Mouse (Mus musculus) limb, embryonic 14.5 days (tissue): ENCODE measurements around the gene Fblim1. TPM values are rescaled to one million over a fixed set of nuclear protein-coding genes. Genes with fewer than 3 reads are reported as not detected.

Source experiments
- ATAC-seq: fragments of 200-750 bp; cut with Nextera tagmentation; 2 replicates; pipeline ENCODE4 v1.8.0; 2017; ENCODE audit warnings: low read depth, moderate number of reproducible peaks, moderate TSS enrichment; ENCODE audit not compliant: low FRiP score
- DNase-seq: peaks from one replicate; pipeline ENCODE4 v3.0.0-alpha.2; 2015; ENCODE audit warnings: low spot score
- H3K27ac ChIP-seq: fragments of 300-500 bp; sonication (generic); replicated peaks from 2 replicates; pipeline ENCODE4 v1.5.1; 2014; ENCODE audit warnings: low read depth, mild to moderate bottlenecking, low read length, moderate library complexity, mixed read lengths
- H3K27me3 ChIP-seq: fragments of 300-500 bp; sonication (generic); 2 replicates; pipeline ENCODE4 v1.6.1; 2014; ENCODE audit warnings: low read length, mixed read lengths; ENCODE audit not compliant: control insufficient read depth, insufficient read depth
- H3K36me3 ChIP-seq: fragments of 300-500 bp; sonication (generic); 2 replicates; pipeline ENCODE4 v1.6.1; 2014; ENCODE audit warnings: mild to moderate bottlenecking, low read length, moderate library complexity, mixed read lengths; ENCODE audit not compliant: control insufficient read depth, insufficient read depth
- H3K4me1 ChIP-seq: fragments of 300-500 bp; sonication (generic); 2 replicates; pipeline ENCODE4 v1.6.1; 2014; ENCODE audit warnings: antibody characterized with exemption, low read length, mixed read lengths; ENCODE audit not compliant: control insufficient read depth, insufficient read depth
- H3K4me2 ChIP-seq: fragments of 300-500 bp; sonication (generic); replicated peaks from 2 replicates; pipeline ENCODE4 v1.6.1; 2014; ENCODE audit warnings: low read depth, mild to moderate bottlenecking, low read length, moderate library complexity; ENCODE audit not compliant: severe bottlenecking
- H3K4me3 ChIP-seq: fragments of 300-500 bp; sonication (generic); replicated peaks from 2 replicates; pipeline ENCODE4 v1.5.1; 2014; ENCODE audit warnings: low read length
- H3K9ac ChIP-seq: fragments of 300-500 bp; sonication (generic); 2 replicates; pipeline ENCODE4 v1.6.1; 2014; ENCODE audit warnings: mild to moderate bottlenecking, low read depth, low read length, moderate library complexity; ENCODE audit not compliant: severe bottlenecking
- H3K9me3 ChIP-seq: fragments of 300-500 bp; sonication (generic); 2 replicates; pipeline ENCODE4 v1.6.1; 2016; ENCODE audit warnings: low read length; ENCODE audit not compliant: control insufficient read depth
- POLR2A ChIP-seq: fragments of 200-500 bp; IDR thresholded peaks from 2 replicates; pipeline ENCODE4 v1.8.0; 2012; ENCODE audit warnings: inconsistent platforms, mild to moderate bottlenecking, moderate library complexity, borderline replicate concordance; ENCODE audit not compliant: insufficient read depth, insufficient read length; ENCODE audit errors: extremely low read depth
- WGBS: fragments of 180-500 bp; shearing (Covaris S2); extraction: QIAGEN DNeasy Blood & Tissue Kit; methylation state at CpG from one replicate; pipeline ENCODE4 v1.1.7; 2014; 5-methylcytosine and 5-hydroxymethylcytosine counted together
- polyA plus RNA-seq, 2 experiments: library from polyadenylated mRNA; depleted of rRNA in 1 of 2; stranded (reverse) in 1 of 2; unstranded in 1 of 2; fragments of >200 nt; fragmentation: Nextera tagmentation in 1 of 2; extraction: Ambion mirVana in 1 of 2; gene quantifications; 2 replicates each; pipeline versions ENCODE4 v1.2.1 to v1.2.3; 2012 to 2014

The Fblim1 gene
- polyA plus RNA-seq (2012; rRNA removed) = 52.2 and 59.7 TPM in 2 replicates
- 33.7 and 43.2 TPM in 2 replicates for polyA plus RNA-seq (2014; fragmentation: Nextera tagmentation; extraction: Ambion mirVana)

- Histone ChIP-seq H3K4me1 (peaks cover 6% of the 10 kb centered on the region; the same call in 1 of the 2 replicates), H3K4me3 (no peak within 1 kb of the TSS), H3K4me2 (no peak within 1 kb of the TSS), H3K9me3 (no peaks in the 10 kb centered on the region), H3K9ac (no peak within 1 kb of the TSS), H3K27me3 (no peaks in the 10 kb centered on the region), H3K36me3 (no peaks in the 10 kb centered on the region), H3K27ac (no peak within 1 kb of the TSS)
- no peak for TF ChIP-seq POLR2A
- no peak for DNase-seq
- no peak for ATAC-seq
- 82% methylated on average over 11 of the region's 11 CpGs for WGBS
These were observed at the start of gene Fblim1 for GRCm38 (mm10) chr4:141605861-141606260. Gene Fblim1 (minus strand): TSS chr4:141606096.

- H3K36me3 ChIP-seq = peaks cover 39% of the 10 kb centered on the region
- H3K9me3 ChIP-seq = no peaks in the 10 kb centered on the region
These were observed 48.6 kb upstream of the Fblim1 start for GRCm38 (mm10) chr4:141654509-141654908.

GRCm38 (mm10) chr4:141653813-141654212 is 47.9 kb upstream of the Fblim1 start:
- no peak overlapping the region for H3K27ac ChIP-seq
- 88% methylated on average over 13 of the region's 13 CpGs for WGBS

More at GRCm38 (mm10) chr4:141654509-141654908, 48.6 kb upstream of the Fblim1 start:
- 86% methylated on average over 6 of the region's 6 CpGs for WGBS
- ATAC-seq = no peak
- H3K9ac ChIP-seq = no peak overlapping the region
- no peak overlapping the region for H3K4me2 ChIP-seq
- H3K4me1 ChIP-seq = 0 out of 2 replicates have a peak, but pooled peaks cover 2% of the 10 kb centered on the region
- H3K27ac ChIP-seq = no peak overlapping the region
- DNase-seq = no peak
- no peak overlapping the region for H3K4me3 ChIP-seq
- H3K27me3 ChIP-seq = no peaks in the 10 kb centered on the region
- TF ChIP-seq POLR2A = no peak

GRCm38 (mm10) chr4:141653044-141653443 is 47.1 kb upstream of the Fblim1 start:
- no peak for TF ChIP-seq POLR2A
- Histone ChIP-seq H3K27me3 (no peaks in the 10 kb centered on the region), H3K9ac (no peak overlapping the region), H3K4me3 (no peak overlapping the region), H3K9me3 (no peaks in the 10 kb centered on the region), H3K4me2 (no peak overlapping the region), H3K36me3 (peaks cover 39% of the 10 kb centered on the region), H3K27ac (no peak overlapping the region), H3K4me1 (0 out of 2 replicates have a peak, but pooled peaks cover 6% of the 10 kb centered on the region)
- 87% methylated on average over 8 of the region's 8 CpGs for WGBS
- ATAC-seq (no peak), DNase-seq (no peak)

More at GRCm38 (mm10) chr4:141653813-141654212, 47.9 kb upstream of the Fblim1 start:
- no peak overlapping the region for H3K4me2 ChIP-seq
- H3K4me1 ChIP-seq = 0 out of 2 replicates have a peak, but pooled peaks cover 3% of the 10 kb centered on the region
- DNase-seq (no peak), ATAC-seq (no peak)
- no peak overlapping the region for H3K9ac ChIP-seq
- H3K36me3 ChIP-seq = peaks cover 39% of the 10 kb centered on the region
- no peaks in the 10 kb centered on the region for H3K9me3 ChIP-seq
- H3K27me3 ChIP-seq = no peaks in the 10 kb centered on the region
- no peak for TF ChIP-seq POLR2A
- no peak overlapping the region for H3K4me3 ChIP-seq

- Histone ChIP-seq H3K27me3 (no peaks in the 10 kb centered on the region), H3K9me3 (no peaks in the 10 kb centered on the region), H3K27ac (no peak overlapping the region), H3K36me3 (peaks cover 32% of the 10 kb centered on the region), H3K4me3 (no peak overlapping the region), H3K4me2 (no peak overlapping the region), H3K9ac (no peak overlapping the region), H3K4me1 (0 out of 2 replicates have a peak, but pooled peaks cover 6% of the 10 kb centered on the region)
- 91% methylated on average over 10 of the region's 10 CpGs for WGBS
- no peak for TF ChIP-seq POLR2A
- ATAC-seq (no peak), DNase-seq (no peak)
These were observed 46.0 kb upstream of the Fblim1 start for GRCm38 (mm10) chr4:141651944-141652343.
